Mouse (Mus musculus): ENCODE measurements at regions not wholly inside any gene's neighbourhood (a gene's known extent, or its start where the extent isn't known, plus 50 kb on each side); places are given as distances from the start of the nearest gene placed in this dataset.

GRCm38 (mm10) chr16:24218162-24218849 lies 175.0 kb upstream of the Lpp start:
- no peak for DNase-seq (ENCODE audit: low spot score in 2 of 2)

DNA sequence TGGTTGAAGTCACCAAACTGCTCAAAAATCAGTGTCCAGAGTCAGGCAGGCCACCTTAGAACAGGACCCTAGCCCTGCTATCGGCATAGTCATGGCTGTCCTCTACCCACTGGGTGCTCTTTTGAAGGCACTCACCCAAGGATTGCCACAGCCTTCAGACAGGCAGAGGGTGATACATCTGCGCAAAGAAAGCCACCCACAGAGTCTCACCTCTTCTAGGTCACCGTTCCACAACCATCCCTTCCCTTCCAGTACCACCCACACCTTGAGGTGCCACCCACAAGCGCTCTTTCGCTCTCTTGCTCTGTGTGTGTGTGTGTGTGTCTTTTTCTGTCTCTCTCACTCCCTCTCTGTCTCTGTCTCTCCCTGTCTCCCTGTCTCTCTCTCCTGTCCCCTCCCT lies 176.5 kb upstream of the Lpp start:
- DNase-seq (ENCODE audit: low spot score in 2 of 2): no peak

- no peak for DNase-seq (ENCODE audit: low spot score in 2 of 2)
Measured at GRCm38 (mm10) chr16:24215353-24215752, 178.0 kb upstream of the Lpp start.

GRCm38 (mm10) chr16:24213577-24213976 lies 179.7 kb upstream of the Lpp start:
- DNase-seq (ENCODE audit: low spot score in 2 of 2): no peak

- DNase-seq (ENCODE audit: low spot score in 2 of 2): no peak
Measured at GRCm38 (mm10) chr16:24212702-24213101, 180.6 kb upstream of the Lpp start.

DNA sequence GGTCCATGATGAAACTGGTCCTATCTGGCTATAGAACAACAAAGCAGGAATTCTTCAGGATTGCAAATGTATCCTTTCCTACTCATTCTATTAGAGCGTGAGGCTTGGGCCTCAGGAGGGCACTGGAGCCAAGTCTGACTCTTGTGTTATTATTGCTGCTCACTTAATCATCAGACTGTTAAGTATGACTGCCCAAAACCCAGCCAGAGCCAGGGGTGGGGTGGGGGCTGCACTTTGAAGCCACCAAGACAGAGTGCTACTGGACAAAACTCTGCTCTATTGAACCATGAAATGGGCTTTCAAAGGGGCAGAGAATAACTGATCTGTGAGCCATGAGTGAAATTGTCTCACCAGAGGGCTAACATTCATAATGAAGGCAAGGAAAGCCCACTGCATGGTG lies 181.7 kb upstream of the Lpp start:
- no peak for DNase-seq (ENCODE audit: low spot score in 2 of 2)

GRCm38 (mm10) chr16:24208876-24209275 lies 184.4 kb upstream of the Lpp start:
- DNase-seq (ENCODE audit: low spot score in 2 of 2): no peak

- no peak for DNase-seq (ENCODE audit: low spot score in 2 of 2)
Measured at GRCm38 (mm10) chr16:24208118-24208517, 185.2 kb upstream of the Lpp start.

GRCm38 (mm10) chr16:24207056-24207455 lies 186.3 kb upstream of the Lpp start:
- DNase-seq (ENCODE audit: low spot score in 2 of 2): no peak

DNA sequence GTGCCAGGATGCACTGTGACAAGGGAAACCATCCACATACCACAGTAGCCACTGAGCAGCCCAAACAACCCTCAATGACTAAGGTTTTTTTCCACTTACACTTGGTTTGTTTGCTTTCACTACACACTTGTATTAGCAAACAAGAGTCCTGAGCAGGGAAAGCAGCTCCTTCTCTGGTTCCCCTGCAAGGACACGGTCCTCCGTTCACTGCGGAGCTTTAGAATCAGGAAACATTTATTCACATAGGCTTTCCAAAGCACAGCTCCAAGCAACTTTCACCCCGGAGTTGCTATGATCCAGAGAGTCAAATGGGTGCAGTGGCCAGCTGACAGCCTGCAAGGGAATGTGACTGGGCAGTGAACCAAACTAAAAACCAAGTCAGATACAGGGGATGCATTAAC lies 186.8 kb upstream of the Lpp start:
- no peak for DNase-seq (ENCODE audit: low spot score in 2 of 2)

GRCm38 (mm10) chr16:24205594-24205993 lies 187.7 kb upstream of the Lpp start:
- no peak for DNase-seq (ENCODE audit: low spot score in 2 of 2)

- no peak for DNase-seq (ENCODE audit: low spot score in 2 of 2)
Measured at GRCm38 (mm10) chr16:24204064-24204730, 189.1 kb upstream of the Lpp start.

DNA sequence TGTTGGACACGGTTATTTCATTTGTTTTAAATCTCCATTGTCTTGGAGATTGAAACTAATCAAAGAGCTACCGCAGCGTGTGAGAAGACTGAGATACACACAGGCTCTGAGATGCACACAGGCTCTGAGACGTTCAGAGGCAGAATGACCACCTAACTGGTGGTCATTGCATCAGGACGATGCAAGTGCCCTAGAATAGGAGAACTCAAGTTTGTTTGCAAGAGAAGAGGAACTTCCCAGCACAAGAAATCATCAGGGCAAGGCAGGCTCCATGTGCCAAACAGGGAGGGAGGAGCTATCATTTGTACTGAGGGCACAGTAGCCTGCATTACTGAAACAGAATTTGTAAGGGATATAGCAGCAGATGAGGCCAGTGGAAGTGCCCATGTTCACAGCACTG lies 190.7 kb upstream of the Lpp start:
- DNase-seq (ENCODE audit: low spot score in 2 of 2): no peak

DNA sequence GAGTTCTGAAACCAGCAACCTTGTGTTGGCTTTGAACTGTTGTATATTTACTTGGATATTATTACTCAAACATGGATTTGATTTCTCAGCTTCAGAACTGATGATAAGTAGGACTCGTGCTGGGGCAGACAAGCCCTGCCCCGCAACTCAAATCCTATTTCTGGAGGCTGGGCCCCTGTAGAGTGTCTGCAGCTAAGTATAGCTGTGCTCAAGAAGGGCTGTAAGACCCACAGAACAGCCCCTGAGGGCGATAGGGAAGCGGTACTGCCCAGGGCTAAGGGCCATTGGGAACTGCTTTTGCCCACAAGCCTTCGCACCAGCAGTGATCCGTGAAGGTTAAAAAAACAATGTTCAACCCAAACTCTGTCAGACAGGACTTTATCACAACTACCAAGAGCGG lies 191.9 kb upstream of the Lpp start:
- no peak for DNase-seq (ENCODE audit: low spot score in 2 of 2)

DNA sequence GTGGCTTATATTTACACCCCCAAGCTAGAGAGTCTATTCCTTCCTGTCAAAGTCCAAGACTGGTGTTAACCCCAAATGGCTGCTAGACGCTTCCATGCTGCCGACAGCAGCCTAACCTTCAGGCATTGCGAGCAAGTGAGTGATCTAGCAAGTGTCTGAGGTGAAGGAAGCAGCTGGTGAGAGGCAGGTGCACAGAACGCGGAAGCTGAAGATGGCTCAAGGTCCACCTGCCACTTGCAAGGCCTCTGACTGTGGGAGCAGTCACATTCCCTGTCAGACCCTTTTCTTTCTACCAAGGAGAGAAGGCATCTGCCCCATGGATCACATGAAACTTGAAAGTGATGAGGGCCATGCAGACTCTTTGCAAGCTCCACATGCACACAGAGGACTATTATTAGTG lies 193.1 kb upstream of the Lpp start:
- DNase-seq (ENCODE audit: low spot score in 2 of 2): no peak

GRCm38 (mm10) chr16:24199408-24200167 lies 193.7 kb upstream of the Lpp start:
- DNase-seq (ENCODE audit: low spot score in 2 of 2): no peak

- no peak for DNase-seq (ENCODE audit: low spot score in 2 of 2)
Measured at GRCm38 (mm10) chr16:24198291-24198690, 195.0 kb upstream of the Lpp start.

DNA sequence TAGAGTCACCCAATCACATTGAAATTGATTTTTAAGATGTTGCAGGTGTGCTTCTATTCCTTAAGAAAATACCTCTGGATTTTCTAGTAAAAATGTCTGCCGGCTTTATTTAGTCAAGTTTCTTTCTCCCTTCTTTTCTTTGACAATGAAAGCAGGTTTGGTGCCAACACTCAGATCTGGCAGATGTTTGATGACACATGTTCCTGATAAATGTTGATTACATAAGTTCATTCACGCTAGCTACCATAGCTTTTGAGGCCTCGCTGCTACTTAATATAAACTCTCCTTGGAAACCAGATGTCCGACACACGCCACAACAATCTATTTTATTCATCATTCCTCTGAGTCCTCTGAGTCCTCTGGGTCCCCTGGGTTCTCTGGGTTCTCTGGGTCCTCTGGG lies 195.7 kb upstream of the Lpp start:
- no peak for DNase-seq (ENCODE audit: low spot score in 2 of 2)

- no peak for DNase-seq (ENCODE audit: low spot score in 2 of 2)
Measured at GRCm38 (mm10) chr16:24193945-24194344, 199.4 kb upstream of the Lpp start.

DNA sequence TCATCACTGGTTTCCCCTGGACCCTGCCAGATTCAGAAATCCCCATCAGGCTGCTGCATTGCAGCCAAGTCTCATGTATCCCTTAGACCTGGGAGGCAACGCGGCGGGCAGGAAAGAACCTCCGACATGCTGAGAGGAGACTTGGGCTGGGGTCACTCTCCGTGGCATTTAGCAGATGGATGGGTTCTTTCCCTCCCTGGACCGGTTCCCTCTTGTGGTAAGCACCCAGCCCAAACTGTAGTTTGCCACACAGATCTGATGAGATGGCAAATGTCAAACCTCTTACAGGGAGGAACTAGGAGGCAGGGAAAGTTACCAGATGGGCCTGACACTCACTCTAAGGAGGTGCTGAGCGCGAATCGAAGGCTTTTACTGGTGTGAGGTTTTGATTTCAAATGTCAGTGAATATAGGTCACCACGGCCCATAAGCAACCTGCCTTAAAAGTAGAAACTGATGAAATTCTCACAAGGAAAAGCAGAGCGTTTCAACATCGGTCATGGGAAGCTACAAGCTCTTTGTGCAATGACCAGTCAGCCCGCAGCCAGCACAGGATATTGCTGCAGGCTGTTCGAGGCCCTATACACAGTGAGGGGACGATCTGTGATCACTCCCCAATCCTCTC lies 199.9 kb upstream of the Lpp start:
- no peak for DNase-seq (ENCODE audit: low spot score in 2 of 2)

GRCm38 (mm10) chr16:24192013-24192412 lies 201.3 kb upstream of the Lpp start:
- DNase-seq (ENCODE audit: low spot score in 2 of 2): no peak

DNA sequence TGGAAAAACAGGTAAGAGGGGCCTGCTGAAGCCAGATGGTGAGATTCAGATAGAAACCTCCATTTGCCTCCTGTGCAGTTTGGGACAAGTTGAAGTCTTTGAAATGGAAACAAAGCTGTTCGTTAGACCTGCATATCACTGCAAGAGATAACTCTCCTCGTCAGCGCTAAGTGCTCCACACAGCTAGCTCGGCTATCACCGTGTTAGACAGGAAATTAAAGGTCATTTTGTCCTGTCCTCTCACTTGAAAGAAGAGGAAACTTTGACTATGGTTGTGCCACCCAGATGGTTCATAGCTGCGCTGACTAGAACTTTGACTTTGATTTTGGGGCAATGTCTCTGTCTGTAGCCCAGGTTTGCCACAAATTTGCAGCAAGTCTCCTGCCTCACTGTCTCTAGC lies 198.5 kb upstream of the Bcl6 start:
- DNase-seq (ENCODE audit: low spot score in 2 of 2): no peak
